Mouse (Mus musculus) layer of hippocampus, adult 18-20 months (tissue): ENCODE results near the gene Ggta1. TPM values are rescaled to one million over a fixed set of nuclear protein-coding genes. Genes with fewer than 3 reads are reported as not detected.

Experiments used
- DNase-seq, 2 experiments: peaks; one replicate each; pipeline ENCODE4 v3.0.0; 2022; ENCODE audit warnings: low spot score in 2 of 2
- total RNA-seq, 2 experiments: library from RNA; stranded (reverse); gene quantifications; 2 replicates each; pipeline ENCODE4 v1.2.3; 2021

Gene Ggta1
- total RNA-seq, 2 experiments from 2014 or later: 2.6 to 4.3 TPM

GRCm38 (mm10) chr2:35441419-35441818 lies 21.6 kb downstream of the Ggta1 start:
- no peak for DNase-seq

DNA sequence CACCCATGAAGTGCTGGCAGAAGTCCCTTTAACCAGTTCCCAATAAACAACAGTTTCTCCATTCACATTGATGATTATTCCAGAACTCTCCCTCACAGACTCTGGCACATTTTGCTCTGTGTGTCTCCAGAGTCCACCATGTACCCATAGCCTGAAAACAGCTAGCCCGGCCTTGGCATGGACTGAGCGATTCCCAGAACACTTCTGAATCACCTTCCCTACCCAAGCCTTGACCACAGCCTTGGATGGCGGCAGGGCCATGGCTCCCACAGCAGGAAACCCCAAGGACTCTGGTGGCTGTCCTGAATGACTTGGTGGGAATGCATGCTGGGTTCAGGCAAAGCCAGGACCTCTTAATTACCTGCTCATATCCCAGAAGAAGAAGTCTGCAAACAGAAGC lies 22.6 kb downstream of the Ggta1 start:
- DNase-seq: no peak

DNA sequence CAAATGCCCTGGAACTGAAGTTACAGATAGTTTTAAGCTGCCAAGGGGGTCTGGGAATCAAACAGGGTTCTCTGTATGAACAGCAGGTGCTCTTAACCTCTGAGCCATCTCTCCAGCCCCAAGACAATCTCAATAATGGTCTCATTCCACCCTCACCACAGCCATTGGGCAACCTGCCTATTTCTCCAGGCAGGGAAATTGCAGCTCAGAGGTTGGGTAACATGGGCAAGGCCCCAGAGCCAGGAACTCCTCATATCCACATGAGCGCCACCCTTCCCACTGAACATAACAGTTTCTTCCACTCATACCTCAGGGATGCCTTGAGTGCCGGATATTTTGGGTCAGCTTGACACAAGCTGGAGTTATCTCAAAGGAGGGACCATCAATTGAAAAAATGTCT lies 25.2 kb downstream of the Ggta1 start:
- no peak for DNase-seq

DNA sequence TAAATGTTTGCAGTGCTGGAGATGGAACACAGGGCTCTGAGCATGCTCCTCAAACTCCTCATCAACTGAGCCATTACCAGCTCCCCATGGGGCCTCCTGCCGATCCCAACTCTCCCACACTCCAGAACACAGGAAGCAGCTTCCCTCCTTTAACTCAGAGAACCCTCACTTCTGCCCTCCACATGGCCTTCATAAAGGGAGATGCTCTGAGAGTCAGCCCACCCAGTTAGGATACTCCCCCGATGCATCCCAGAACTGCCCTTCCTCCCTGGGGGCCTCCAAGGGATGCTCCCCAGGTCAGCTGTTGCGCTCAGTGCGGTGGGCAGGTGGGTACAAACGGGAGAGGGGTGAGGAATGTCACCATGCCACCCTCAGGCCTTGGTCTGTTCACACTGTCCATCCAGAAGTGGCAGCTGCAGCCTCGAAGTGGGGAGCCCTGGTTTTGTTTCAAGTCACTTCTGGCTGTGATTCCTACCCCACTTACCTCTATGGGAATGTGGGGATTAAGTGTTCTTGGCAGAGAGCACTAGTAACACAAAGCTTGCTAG lies 28.4 kb downstream of the Ggta1 start:
- no peak for DNase-seq

- DNase-seq: no peak
These were observed 29.6 kb downstream of the Ggta1 start for GRCm38 (mm10) chr2:35433428-35433827.

DNA sequence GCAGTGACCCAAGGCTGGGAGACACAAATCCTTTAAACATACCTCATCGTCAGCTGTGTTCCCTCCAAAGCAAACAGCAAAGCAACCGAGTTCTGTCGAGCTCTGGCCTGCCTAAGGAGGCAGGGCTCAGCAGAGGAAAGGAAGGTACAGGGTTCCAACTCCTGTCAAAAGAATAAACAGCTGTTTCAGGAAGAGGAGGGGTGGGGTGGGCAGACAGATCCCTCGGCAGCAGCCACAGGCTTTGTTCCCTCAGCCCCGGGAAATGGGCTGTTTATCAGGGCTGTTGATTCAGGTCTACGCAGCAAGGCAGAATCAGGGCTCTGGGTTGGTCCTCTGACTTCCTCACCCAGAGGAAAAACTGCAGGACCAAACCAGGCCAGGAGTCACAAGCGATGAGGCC lies 30.6 kb downstream of the Ggta1 start:
- DNase-seq: no peak

DNA sequence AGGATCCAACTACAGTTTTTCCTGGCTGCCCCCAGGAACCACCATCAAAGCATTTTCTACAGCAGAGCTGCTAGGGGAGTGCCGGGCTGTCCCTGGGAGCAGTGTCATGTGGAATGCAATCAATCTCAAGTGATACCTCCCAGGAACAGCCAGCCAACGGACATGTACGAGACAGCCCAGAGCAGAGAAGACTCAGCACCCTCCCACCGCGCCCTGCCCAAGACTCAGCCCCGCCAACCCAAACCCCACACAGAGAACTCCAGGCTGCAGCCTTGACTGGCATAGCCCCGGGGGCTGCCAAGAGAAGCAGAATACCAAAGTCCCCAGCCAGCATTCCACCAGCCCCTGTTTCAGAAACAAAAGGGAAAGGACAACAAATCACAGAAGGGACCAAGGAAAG lies 31.0 kb downstream of the Ggta1 start:
- no peak for DNase-seq

GRCm38 (mm10) chr2:35430806-35431205 lies 32.2 kb downstream of the Ggta1 start:
- no peak for DNase-seq

GRCm38 (mm10) chr2:35428615-35429300 lies 34.3 kb downstream of the Ggta1 start:
- no peak for DNase-seq

DNA sequence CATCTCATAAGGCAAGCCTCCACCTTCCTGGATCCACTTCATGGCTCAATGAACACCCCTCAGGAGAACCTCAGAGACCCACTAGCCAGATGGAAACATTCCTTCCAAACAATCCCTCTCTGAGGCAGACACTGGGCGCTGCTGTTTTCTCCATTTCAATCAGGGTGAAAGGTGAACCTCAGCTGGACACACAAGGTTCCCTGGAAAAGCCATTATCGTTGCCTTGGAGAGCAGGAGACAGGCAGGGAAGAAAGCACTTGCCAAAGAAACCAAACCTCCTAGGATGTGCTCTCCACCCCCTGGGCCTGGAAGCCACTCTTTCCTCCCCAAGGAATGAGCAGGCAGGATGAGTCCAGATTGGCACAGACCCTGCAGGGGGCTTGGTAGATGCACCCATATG lies 35.5 kb downstream of the Ggta1 start:
- DNase-seq: no peak

- no peak for DNase-seq
These were observed 39.2 kb downstream of the Ggta1 start for GRCm38 (mm10) chr2:35423711-35424339.

DNA sequence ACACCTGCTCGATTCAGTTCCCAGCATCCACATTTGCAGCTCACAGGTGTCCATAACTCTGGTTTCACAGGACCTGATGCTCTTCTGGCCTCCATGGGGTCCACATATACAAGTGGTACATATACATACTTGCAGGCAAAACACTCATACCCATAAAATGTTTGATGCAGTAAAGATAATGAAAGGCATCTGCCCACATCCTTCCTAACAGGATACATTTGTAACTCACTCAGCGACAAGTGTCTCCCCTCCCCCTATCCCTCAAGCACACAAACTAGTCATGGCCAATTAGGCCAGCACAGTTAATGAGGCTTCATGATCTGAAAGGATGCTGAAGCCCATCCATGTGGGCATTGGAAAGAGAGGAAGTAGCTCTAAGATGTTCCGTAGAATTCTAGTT lies 40.6 kb downstream of the Ggta1 start:
- no peak for DNase-seq

DNA sequence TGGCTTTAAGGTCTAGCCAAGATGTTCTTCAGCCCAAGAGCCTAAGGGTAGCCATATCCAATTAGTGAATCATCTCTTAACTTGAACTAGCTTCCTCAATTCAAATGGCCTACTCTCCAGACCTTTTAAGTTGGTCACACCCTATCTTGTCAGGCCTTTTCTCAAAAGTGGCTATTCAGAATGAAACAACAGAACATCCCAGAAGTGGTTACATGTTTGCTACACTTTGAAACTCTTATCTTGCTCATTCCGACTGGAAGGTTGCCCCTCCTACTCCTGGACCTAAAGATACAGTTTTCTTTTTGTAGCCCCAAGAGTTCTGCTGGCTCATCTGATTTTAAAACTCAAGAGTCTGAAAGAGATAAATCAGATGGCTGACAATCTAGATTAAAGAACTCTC lies 42.4 kb downstream of the Ggta1 start:
- DNase-seq: no peak

- DNase-seq: no peak
These were observed 43.4 kb downstream of the Ggta1 start for GRCm38 (mm10) chr2:35419671-35420070.

GRCm38 (mm10) chr2:35419243-35419642 lies 43.8 kb downstream of the Ggta1 start:
- DNase-seq: no peak

- no peak for DNase-seq
These were observed 45.8 kb downstream of the Ggta1 start for GRCm38 (mm10) chr2:35417231-35417630.

GRCm38 (mm10) chr2:35416473-35416872 lies 46.6 kb downstream of the Ggta1 start:
- DNase-seq: no peak

DNA sequence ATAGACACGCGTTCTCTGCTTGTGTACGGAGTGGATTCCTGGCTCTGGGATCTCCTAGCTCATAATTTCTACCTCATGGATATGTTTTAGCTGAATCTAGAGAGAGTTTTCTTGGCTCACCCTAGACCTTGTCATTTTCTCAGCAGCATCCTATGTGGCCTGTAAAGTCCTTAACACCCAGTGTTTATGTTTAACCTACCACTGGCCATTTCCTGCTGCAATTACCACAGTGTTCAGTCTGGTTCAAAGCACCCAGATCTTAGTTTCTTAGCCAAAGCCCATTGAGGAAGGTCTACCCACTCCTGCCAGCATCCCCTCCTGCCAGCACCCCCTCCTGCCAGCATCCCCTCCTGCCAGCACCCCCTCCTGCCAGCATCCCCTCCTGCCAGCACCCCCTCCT lies 50.2 kb downstream of the Ggta1 start:
- DNase-seq: no peak

- DNase-seq: no peak
These were observed 50.8 kb downstream of the Ggta1 start for GRCm38 (mm10) chr2:35412246-35412645.

DNA sequence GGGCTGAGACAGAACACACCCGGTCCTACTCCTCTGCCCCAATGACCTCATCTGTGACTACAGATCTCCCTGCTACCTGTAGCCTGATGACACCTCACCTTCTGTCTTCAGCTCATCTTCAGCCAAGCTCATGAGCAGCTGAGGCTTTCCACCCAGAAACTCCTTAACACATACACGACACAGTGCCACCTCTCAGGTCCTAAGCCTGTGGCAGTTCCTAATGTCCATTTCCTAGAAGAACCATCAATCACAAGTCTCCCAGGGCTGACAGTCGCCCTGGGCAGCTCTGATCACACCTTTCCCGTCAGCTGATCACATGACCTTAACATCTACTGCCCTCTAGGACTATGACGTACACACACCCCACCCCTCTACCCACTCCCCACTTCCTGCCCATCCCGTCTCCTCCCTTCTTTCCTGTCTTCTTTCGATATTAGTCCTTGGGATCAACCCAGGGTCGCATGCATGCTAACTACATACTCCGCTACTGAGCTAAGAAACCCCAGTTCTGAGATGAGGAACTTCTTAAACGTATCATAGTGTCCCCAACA lies 51.3 kb downstream of the Ggta1 start:
- no peak for DNase-seq

- DNase-seq: no peak
These were observed 53.6 kb downstream of the Ggta1 start for GRCm38 (mm10) chr2:35409466-35409865.

DNA sequence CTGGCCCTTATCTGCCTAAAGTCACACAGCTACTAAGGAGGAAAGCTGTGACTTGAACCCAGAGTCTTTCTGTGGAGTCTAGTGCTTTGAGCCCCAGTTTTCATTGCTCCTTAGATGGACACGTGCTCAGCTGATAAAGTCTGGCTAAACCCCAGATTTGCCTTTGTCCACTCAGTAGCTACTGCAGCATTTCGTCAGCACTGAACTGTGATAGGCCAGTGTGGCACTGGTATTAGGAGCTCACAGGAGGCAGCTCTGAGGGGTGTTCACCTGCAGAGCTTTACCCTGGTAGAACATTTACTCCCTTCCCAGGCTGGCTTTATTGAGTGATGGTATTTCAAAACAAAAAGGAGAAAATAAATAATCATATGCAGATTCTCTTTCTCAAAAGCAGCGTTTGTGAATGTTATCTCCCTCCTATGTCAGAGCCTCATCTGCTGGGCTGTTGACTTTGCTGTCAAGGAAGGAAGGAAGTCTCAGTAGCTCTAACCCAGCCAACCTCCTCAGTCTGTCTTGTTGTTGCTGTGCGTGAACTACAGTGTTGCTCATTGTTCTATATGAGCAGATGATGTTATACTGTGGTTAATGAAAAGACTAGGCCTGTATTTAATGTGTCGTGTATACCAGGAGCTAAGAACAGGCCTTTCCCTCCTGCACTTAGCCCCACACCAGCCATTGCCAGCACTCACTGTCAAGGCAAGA lies 54.5 kb downstream of the Ggta1 start:
- no peak for DNase-seq
